Mouse (Mus musculus) lung, postnatal 0 days (tissue): Measurements from ENCODE around the gene Atp6v1g3.

Experiments used
- CTCF ChIP-seq: IDR thresholded peaks from 2 replicates; pipeline ENCODE4 v1.5.1; 2016; ENCODE audit warnings: antibody characterized with exemption, mild to moderate bottlenecking
- EP300 ChIP-seq: IDR thresholded peaks from 2 replicates; pipeline ENCODE4 v1.6.1; 2016; ENCODE audit warnings: antibody characterized with exemption, mild to moderate bottlenecking, control low read depth

DNA sequence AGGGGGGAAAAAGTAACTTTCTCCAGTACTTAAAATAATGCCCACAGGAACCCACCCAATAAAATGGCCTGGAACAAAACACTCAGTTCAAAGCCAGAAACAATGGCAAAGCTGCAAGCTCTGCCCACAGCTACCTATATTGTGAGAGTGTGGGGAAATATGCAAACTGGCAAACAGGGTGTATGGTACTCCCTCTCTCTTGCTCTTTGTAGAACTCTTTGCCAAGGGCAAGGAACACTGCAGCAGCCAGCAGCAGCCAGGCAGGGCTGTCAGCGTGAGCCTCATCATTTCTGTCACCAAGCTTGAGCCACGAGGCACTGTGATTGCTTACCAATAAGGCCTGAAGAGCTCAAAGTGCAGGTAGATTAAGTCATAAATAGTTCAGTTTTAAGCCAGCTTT, 53.0 kb downstream of the Atp6v1g3 start:
- TF ChIP-seq CTCF (no peak), EP300 (no peak)
